ENCODE assay signal across 8 mouse cellular contexts in genomic region chrX:136171189-136172117, GRCm38 (mm10). TPM values are rescaled to one million over a fixed set of nuclear protein-coding genes. Genes with fewer than 3 reads are reported as not detected.
A peak's percentile ranks its signal among the peaks of the same experiment; 100 is the strongest.
DNase-seq lines count a peak whose midpoint lies in the region; ATAC-seq and TF ChIP-seq lines count a peak whose summit lies in the region.

No protein-coding gene starts in this region.

- H3K4me3 ChIP-seq in ES-E14 (ENCODE audit: insufficient read depth in 1 of 2, low read depth in 1 of 2, low read length in 2 of 2, poor library complexity in 1 of 2, severe bottlenecking in 1 of 2): peak overlapping the region; percentile 76 to 93
- peak overlapping the region; percentile 62 for H3K4me3 ChIP-seq in forebrain, embryonic 10.5 days
- H3K4me3 ChIP-seq in heart, embryonic 14.5 days (ENCODE audit: control insufficient read depth in 1 of 2, insufficient read depth in 1 of 2, low read depth in 1 of 2, low read length in 2 of 2): peak overlapping the region; percentile 63 to 67
- H3K4me3 ChIP-seq in liver, adult 2 months (ENCODE audit: insufficient read depth, low read depth, low read length): peak overlapping the region; percentile 67
- peak overlapping the region; percentile 50 for H3K4me3 ChIP-seq in midbrain, postnatal 0 days (ENCODE audit: low read depth, low read length)

- 0 out of 2 replicates have a peak, but pooled peaks have one; percentile 45 for ATAC-seq in heart, embryonic 14.5 days (ENCODE audit: insufficient number of reproducible peaks, insufficient read depth, low FRiP score, low read depth)
- peak; percentile 83 for ATAC-seq in midbrain, postnatal 0 days (ENCODE audit: low FRiP score)

- H3K4me2 ChIP-seq in heart, embryonic 14.5 days (ENCODE audit: low read length): peak overlapping the region; percentile 70
- H3K4me2 ChIP-seq in midbrain, postnatal 0 days (ENCODE audit: low read depth, low read length, poor library complexity, severe bottlenecking): peak overlapping the region; percentile 45

- H3K9ac ChIP-seq in ES-E14 (ENCODE audit: insufficient read depth, low read depth, low read length, poor library complexity, severe bottlenecking): peak overlapping the region; percentile 85
- H3K9ac ChIP-seq in heart, embryonic 14.5 days (ENCODE audit: low read length): peak overlapping the region; percentile 89
- H3K9ac ChIP-seq in liver, adult 2 months (ENCODE audit: low read depth, low read length): peak overlapping the region; percentile 77
- H3K9ac ChIP-seq in midbrain, postnatal 0 days (replicated peaks; ENCODE audit: low read length, poor library complexity, severe bottlenecking): peak overlapping the region; percentile 59

- H3K27me3 ChIP-seq in forebrain, embryonic 10.5 days (ENCODE audit: poor library complexity, severe bottlenecking): peaks cover 74% of the 10 kb centered on the region
- no peaks in the 10 kb centered on the region for H3K27me3 ChIP-seq in heart, embryonic 14.5 days (ENCODE audit: control insufficient read depth, insufficient read depth, low read length)
- H3K27me3 ChIP-seq in liver, adult 2 months (ENCODE audit: control insufficient read depth, insufficient read depth, low read length): no peaks in the 10 kb centered on the region
- no peaks in the 10 kb centered on the region for H3K27me3 ChIP-seq in midbrain, postnatal 0 days (ENCODE audit: insufficient read depth, low read length)

- no peaks in the 10 kb centered on the region for H3K36me3 ChIP-seq in ES-E14 (ENCODE audit: control insufficient read depth, insufficient read depth, low read length, poor library complexity, severe bottlenecking)
- peaks cover 6% of the 10 kb centered on the region; the same call in 1 of the 2 replicates for H3K36me3 ChIP-seq in forebrain, embryonic 10.5 days (replicated peaks)
- H3K36me3 ChIP-seq in heart, embryonic 14.5 days (ENCODE audit: control insufficient read depth, insufficient read depth, low read length): peaks cover 14% of the 10 kb centered on the region; the same call in 1 of the 2 replicates
- H3K36me3 ChIP-seq in liver, adult 2 months (ENCODE audit: control insufficient read depth, insufficient read depth, low read length): no peaks in the 10 kb centered on the region
- H3K36me3 ChIP-seq in midbrain, postnatal 0 days (ENCODE audit: insufficient read depth, low read length): no peaks in the 10 kb centered on the region

- H3K9me3 ChIP-seq in ES-E14 (ENCODE audit: control insufficient read depth, insufficient read depth, low read depth, low read length): no peaks in the 10 kb centered on the region
- no peaks in the 10 kb centered on the region for H3K9me3 ChIP-seq in forebrain, embryonic 10.5 days
- H3K9me3 ChIP-seq in heart, embryonic 14.5 days (ENCODE audit: control insufficient read depth, low read length): no peaks in the 10 kb centered on the region
- H3K9me3 ChIP-seq in midbrain, postnatal 0 days (ENCODE audit: low read length): no peaks in the 10 kb centered on the region

- TF ChIP-seq POLR2A in liver, adult 2 months (IDR thresholded peaks at IDR 0.05; ENCODE audit: extremely low read depth, insufficient read depth, low read length): no peak

- H3K27ac ChIP-seq in ES-E14 (ENCODE audit: insufficient read depth, low read depth, low read length, poor library complexity, severe bottlenecking): peak overlapping the region; percentile 82
- peak overlapping the region; percentile 89 for H3K27ac ChIP-seq in forebrain, embryonic 10.5 days
- peak overlapping the region; percentile 92 to 98 for H3K27ac ChIP-seq in heart, embryonic 14.5 days (replicated peaks in 1 of 2; ENCODE audit: control insufficient read depth in 1 of 2, insufficient read depth in 1 of 2, low read depth in 2 of 2, low read length in 2 of 2)
- H3K27ac ChIP-seq in liver, adult 2 months (replicated peaks; ENCODE audit: insufficient read depth, low read depth, low read length): peak overlapping the region; percentile 80
- peak overlapping the region; percentile 82 for H3K27ac ChIP-seq in midbrain, postnatal 0 days (ENCODE audit: low read depth, low read length)

- no peaks in the 10 kb centered on the region for H3K79me2 ChIP-seq in liver, adult 2 months (ENCODE audit: control insufficient read depth, insufficient read depth, low read length)

- no peak for TF ChIP-seq CTCF in liver, adult 2 months (IDR thresholded peaks at IDR 0.05; ENCODE audit: low read depth, low read length)
- no peak for TF ChIP-seq CTCF in midbrain, postnatal 0 days (IDR thresholded peaks at IDR 0.05)

- H3K4me1 ChIP-seq in ES-E14 (ENCODE audit: control insufficient read depth in 2 of 2, insufficient read depth in 2 of 2, low read length in 2 of 2, poor library complexity in 1 of 2): peaks cover 0 to 3% of the 10 kb centered on the region in 2 experiments; a peak in 1 of 4 replicates
- peaks cover 4% of the 10 kb centered on the region; the same call in 1 of the 2 replicates for H3K4me1 ChIP-seq in forebrain, embryonic 10.5 days
- no peaks in the 10 kb centered on the region for H3K4me1 ChIP-seq in heart, embryonic 14.5 days (ENCODE audit: control insufficient read depth in 2 of 2, insufficient read depth in 2 of 2, low read length in 2 of 2)
- no peaks in the 10 kb centered on the region for H3K4me1 ChIP-seq in liver, adult 2 months (ENCODE audit: control insufficient read depth, insufficient read depth, low read length)
- no peaks in the 10 kb centered on the region for H3K4me1 ChIP-seq in midbrain, postnatal 0 days (ENCODE audit: insufficient read depth, low read length)

- peak; percentile 62 for DNase-seq in ES-E14 (ENCODE audit: low read depth, low spot score)
- peak; percentile 20 for DNase-seq in c-Kit-positive CD71-positive TER-119-negative erythroid progenitor cells, embryonic 14.5 days (ENCODE audit: low read depth)
- DNase-seq in forebrain, embryonic 10.5 days (ENCODE audit: extremely low spot score, low spot score): peak; percentile 73
- peak; percentile 70 for DNase-seq in kidney, postnatal 14 days
- DNase-seq in liver, adult 2 months (ENCODE audit: extremely low read depth, low read depth, low spot score): no peak
- DNase-seq in midbrain, postnatal 0 days (ENCODE audit: low spot score): peak; percentile 86
- DNase-seq in urinary bladder, adult 18-20 months (ENCODE audit: low spot score in 2 of 2): peak; percentile 4 to 27

- in situ Hi-C loops in ES-E14 (cut with MboI; ENCODE audit: low sequenced_read_pairs in 2 of 2, unreplicated experiment in 2 of 2): no loop called here

- WGBS in forebrain, embryonic 10.5 days: 21% methylated on average over 24 of the region's 24 CpGs
- WGBS in heart, embryonic 14.5 days: 14% methylated on average over 24 of the region's 24 CpGs
- under 1% methylated on average over 24 of the region's 24 CpGs for WGBS in liver, adult 2 months
- WGBS in midbrain, postnatal 0 days: 19% methylated on average over 24 of the region's 24 CpGs

TF ChIP-seq in ES-E14, 5 proteins besides CTCF, POLR2A, EP300 and RAD21 (continues in another document):
- TF ChIP-seq CHD2 (IDR thresholded peaks at IDR 0.05; ENCODE audit: low read depth, low read length) (no peak), MAFK (IDR thresholded peaks at IDR 0.05; ENCODE audit: insufficient read depth, low read depth, low read length) (no peak), HCFC1 (IDR thresholded peaks at IDR 0.05; ENCODE audit: borderline replicate concordance, insufficient read depth, low read length) (no peak), ZNF384 (IDR thresholded peaks at IDR 0.05; ENCODE audit: low read depth, low read length) (no peak)

RNA-seq across cellular contexts. Expression of gene Tceal8, which starts 0.7 kb away (rescaled TPM):
- 35.5 and 76.2 TPM in 2 replicates for total RNA-seq in ES-E14 (2012; rRNA removed)
- 166 and 173 TPM in 2 replicates for polyA plus RNA-seq in forebrain, embryonic 10.5 days (2016; fragmentation: Nextera tagmentation; extraction: Ambion mirVana)
- 263 and 279 TPM in 2 replicates for polyA plus RNA-seq in heart, embryonic 14.5 days (2014; fragmentation: Nextera tagmentation; extraction: Ambion mirVana)
- 19.1 and 31.2 TPM in 2 replicates for total RNA-seq in liver, adult 2 months (2014; rRNA removed)
- 3.1 and 5.1 TPM in 2 replicates for polyA plus RNA-seq in liver, adult 2 months (2012; rRNA removed)
- 84.0 and 99.7 TPM in 2 replicates for total RNA-seq in midbrain, postnatal 0 days (2014; rRNA removed)
- polyA plus RNA-seq in midbrain, postnatal 0 days (2015; fragmentation: Nextera tagmentation; extraction: Ambion mirVana): 133 and 135 TPM in 2 replicates

RNA-seq across cellular contexts. Expression of gene Tceal5, which starts 32.2 kb away (rescaled TPM):
- 1.6 and 6.2 TPM in 2 replicates for total RNA-seq in ES-E14 (2012; rRNA removed)
- 3.9 and 5.3 TPM in 2 replicates for polyA plus RNA-seq in forebrain, embryonic 10.5 days (2016; fragmentation: Nextera tagmentation; extraction: Ambion mirVana)
- 5.6 and 6.9 TPM in 2 replicates for polyA plus RNA-seq in heart, embryonic 14.5 days (2014; fragmentation: Nextera tagmentation; extraction: Ambion mirVana)
- 0.18 TPM in 1 of 2 replicates, not detected in the other for total RNA-seq in liver, adult 2 months (2014; rRNA removed)
- not detected in 2 replicates for polyA plus RNA-seq in liver, adult 2 months (2012; rRNA removed)
- 7.9 and 14.2 TPM in 2 replicates for total RNA-seq in midbrain, postnatal 0 days (2014; rRNA removed)
- 37.1 and 39.2 TPM in 2 replicates for polyA plus RNA-seq in midbrain, postnatal 0 days (2015; fragmentation: Nextera tagmentation; extraction: Ambion mirVana)

RNA-seq across cellular contexts. Expression of gene Bex4, which starts 32.7 kb away (rescaled TPM):
- 49.2 and 68.7 TPM in 2 replicates for total RNA-seq in ES-E14 (2012; rRNA removed)
- polyA plus RNA-seq in forebrain, embryonic 10.5 days (2016; fragmentation: Nextera tagmentation; extraction: Ambion mirVana): 125 and 128 TPM in 2 replicates
- polyA plus RNA-seq in heart, embryonic 14.5 days (2014; fragmentation: Nextera tagmentation; extraction: Ambion mirVana): 215 and 217 TPM in 2 replicates
- 0.37 and 0.67 TPM in 2 replicates for total RNA-seq in liver, adult 2 months (2014; rRNA removed)
- 0.15 and 0.32 TPM in 2 replicates for polyA plus RNA-seq in liver, adult 2 months (2012; rRNA removed)
- 66.6 and 75.0 TPM in 2 replicates for total RNA-seq in midbrain, postnatal 0 days (2014; rRNA removed)
- polyA plus RNA-seq in midbrain, postnatal 0 days (2015; fragmentation: Nextera tagmentation; extraction: Ambion mirVana): 189 and 207 TPM in 2 replicates

RNA-seq across cellular contexts. Expression of gene Tceal7, which starts 43.1 kb away (rescaled TPM):
- 1.2 and 2.8 TPM in 2 replicates for total RNA-seq in ES-E14 (2012; rRNA removed)
- polyA plus RNA-seq in forebrain, embryonic 10.5 days (2016; fragmentation: Nextera tagmentation; extraction: Ambion mirVana): 0.59 and 1.1 TPM in 2 replicates
- 16.0 and 16.7 TPM in 2 replicates for polyA plus RNA-seq in heart, embryonic 14.5 days (2014; fragmentation: Nextera tagmentation; extraction: Ambion mirVana)
- total RNA-seq in liver, adult 2 months (2014; rRNA removed): not detected in 2 replicates
- not detected in 2 replicates for polyA plus RNA-seq in liver, adult 2 months (2012; rRNA removed)
- 2.6 and 6.2 TPM in 2 replicates for total RNA-seq in midbrain, postnatal 0 days (2014; rRNA removed)
- 5.7 and 5.8 TPM in 2 replicates for polyA plus RNA-seq in midbrain, postnatal 0 days (2015; fragmentation: Nextera tagmentation; extraction: Ambion mirVana)

RNA-seq across cellular contexts. Expression of gene Bex1, which starts 43.9 kb away (rescaled TPM):
- total RNA-seq in ES-E14 (2012; rRNA removed): 389 and 461 TPM in 2 replicates
- polyA plus RNA-seq in forebrain, embryonic 10.5 days (2016; fragmentation: Nextera tagmentation; extraction: Ambion mirVana): 186 and 192 TPM in 2 replicates
- 232 and 239 TPM in 2 replicates for polyA plus RNA-seq in heart, embryonic 14.5 days (2014; fragmentation: Nextera tagmentation; extraction: Ambion mirVana)
- total RNA-seq in liver, adult 2 months (2014; rRNA removed): not detected in 2 replicates
- 0.40 TPM in 1 of 2 replicates, not detected in the other for polyA plus RNA-seq in liver, adult 2 months (2012; rRNA removed)
- total RNA-seq in midbrain, postnatal 0 days (2014; rRNA removed): 73.9 and 108 TPM in 2 replicates
- polyA plus RNA-seq in midbrain, postnatal 0 days (2015; fragmentation: Nextera tagmentation; extraction: Ambion mirVana): 336 and 338 TPM in 2 replicates

Comparison
In these comparisons a context has a peak if more than half of its experiments do, and no peak if none do; other contexts are left out.
1. RNA of gene Tceal8, which starts 0.7 kb away (polyA plus RNA-seq): 263 to 279 TPM in heart, embryonic 14.5 days, 166 to 173 TPM in forebrain, embryonic 10.5 days and 133 to 135 TPM in midbrain, postnatal 0 days; 3.1 to 5.1 TPM in liver, adult 2 months; every median in the first group is over 10 times any median in the second.
2. RNA of gene Bex4, which starts 32.7 kb away (polyA plus RNA-seq): 215 to 217 TPM in heart, embryonic 14.5 days, 189 to 207 TPM in midbrain, postnatal 0 days and 125 to 128 TPM in forebrain, embryonic 10.5 days; 0.15 to 0.32 TPM in liver, adult 2 months; every median in the first group is over 10 times any median in the second.
3. Peak in every context shown above with its lines, with median percentiles within 50 percentile points of each other: H3K27ac ChIP-seq, H3K4me3 ChIP-seq and H3K9ac ChIP-seq.